Comparison of ENCODE assay signal across 17 mouse cellular contexts in genomic region chr4:58663628-58664205, GRCm38 (mm10).
DNase-seq lines count a peak whose midpoint lies in the region; ATAC-seq and TF ChIP-seq lines count a peak whose summit lies in the region.
"Had no signal": no experiment of that assay in that cellular context is flagged by ENCODE, and none has a peak within 500 bp of the region (broad histone marks: within the 10 kb centered on the region; RNA-seq: fewer than 3 reads in every experiment).

No protein-coding gene starts in this region.

- ATAC-seq in lung, embryonic 16.5 days (ENCODE audit: low read depth) = no peak
- 0 out of 2 replicates have a peak, but pooled peaks have one; percentile 42 for ATAC-seq in embryonic facial prominence, embryonic 11.5 days (replicated peaks; ENCODE audit: insufficient number of reproducible peaks, low FRiP score, low TSS enrichment, low read depth)
- ATAC-seq in limb, embryonic 14.5 days (ENCODE audit: low FRiP score, low read depth) = peak; percentile 62; the same call in 1 of the 2 replicates

- peak overlapping the region; percentile 14; the same call in 1 of the 2 replicates for H3K4me2 ChIP-seq in lung, embryonic 16.5 days (ENCODE audit: low read depth, low read length)
- no peak overlapping the region for H3K4me2 ChIP-seq in embryonic facial prominence, embryonic 11.5 days (ENCODE audit: low read depth, low read length)
- no peak overlapping the region for H3K4me2 ChIP-seq in limb, embryonic 14.5 days (replicated peaks; ENCODE audit: low read depth, low read length, severe bottlenecking)
- H3K4me2 ChIP-seq: heart, embryonic 12.5 days; hindbrain, embryonic 15.5 days had no signal

- TF ChIP-seq POLR2A in lung, adult 2 months (IDR thresholded peaks at IDR 0.05; ENCODE audit: borderline replicate concordance, extremely low read depth, low read depth, low read length) = no peak
- no peak for TF ChIP-seq POLR2A in limb, embryonic 14.5 days (IDR thresholded peaks at IDR 0.05; ENCODE audit: borderline replicate concordance, extremely low read depth, insufficient read depth, insufficient read length)

- no peak overlapping the region for H3K4me3 ChIP-seq in gastrocnemius, adult 2 months
- no peak overlapping the region for H3K4me3 ChIP-seq in lung, embryonic 16.5 days (ENCODE audit: low read length)
- H3K4me3 ChIP-seq in lung, adult 2 months (replicated peaks; ENCODE audit: extremely low read depth, low read depth, low read length) = no peak overlapping the region
- H3K4me3 ChIP-seq in embryonic facial prominence, embryonic 11.5 days (ENCODE audit: low read depth, low read length) = no peak overlapping the region
- no peak overlapping the region for H3K4me3 ChIP-seq in limb, embryonic 14.5 days (replicated peaks; ENCODE audit: low read length)
- H3K4me3 ChIP-seq: heart, embryonic 12.5 days; hindbrain, embryonic 15.5 days; left cerebral cortex, adult 2 months; myocyte had no signal

- TF ChIP-seq CTCF in gastrocnemius, adult 2 months (IDR thresholded peaks at IDR 0.05) = no peak
- no peak for TF ChIP-seq CTCF in lung, adult 2 months (IDR thresholded peaks at IDR 0.05; ENCODE audit: insufficient read depth, low read length)

- peaks cover 11% of the 10 kb centered on the region for H3K4me1 ChIP-seq in lung, embryonic 16.5 days (replicated peaks; ENCODE audit: control insufficient read depth, insufficient read depth, low read length)
- H3K4me1 ChIP-seq in lung, adult 2 months (ENCODE audit: control insufficient read depth, insufficient read depth, low read length) = no peaks in the 10 kb centered on the region
- H3K4me1 ChIP-seq in embryonic facial prominence, embryonic 11.5 days (ENCODE audit: control insufficient read depth, insufficient read depth, low read length) = no peaks in the 10 kb centered on the region; the same call in 1 of the 2 replicates
- peaks cover 36% of the 10 kb centered on the region for H3K4me1 ChIP-seq in limb, embryonic 14.5 days (ENCODE audit: control insufficient read depth, insufficient read depth, low read length)
- H3K4me1 ChIP-seq: hindbrain, embryonic 15.5 days had no signal

- H3K9ac ChIP-seq in lung, embryonic 16.5 days (ENCODE audit: low read length) = no peak overlapping the region
- H3K9ac ChIP-seq in embryonic facial prominence, embryonic 11.5 days (replicated peaks; ENCODE audit: low read length) = no peak overlapping the region
- H3K9ac ChIP-seq in limb, embryonic 14.5 days (ENCODE audit: low read depth, low read length, severe bottlenecking) = no peak overlapping the region
- H3K9ac ChIP-seq: heart, embryonic 12.5 days; hindbrain, embryonic 15.5 days; liver, embryonic 14.5 days had no signal

- peak overlapping the region; percentile 73 for H3K27ac ChIP-seq in gastrocnemius, adult 2 months
- no peak overlapping the region for H3K27ac ChIP-seq in lung, embryonic 16.5 days (ENCODE audit: low read length)
- H3K27ac ChIP-seq in embryonic facial prominence, embryonic 11.5 days (replicated peaks; ENCODE audit: low read depth, low read length) = peak overlapping the region; percentile 54; the same call in 1 of the 2 replicates
- no peak overlapping the region for H3K27ac ChIP-seq in limb, embryonic 14.5 days (replicated peaks; ENCODE audit: low read depth, low read length)
- H3K27ac ChIP-seq: hindbrain, embryonic 15.5 days; left cerebral cortex, adult 2 months; liver, embryonic 14.5 days had no signal

- intact Hi-C loops in gastrocnemius, adult 2 months (cut with DNase I) = no loop called here

- H3K9me3 ChIP-seq in lung, embryonic 16.5 days (ENCODE audit: control insufficient read depth, low read length) = no peaks in the 10 kb centered on the region
- H3K9me3 ChIP-seq in embryonic facial prominence, embryonic 11.5 days (replicated peaks; ENCODE audit: control insufficient read depth, low read length) = no peaks in the 10 kb centered on the region
- no peaks in the 10 kb centered on the region for H3K9me3 ChIP-seq in limb, embryonic 14.5 days (ENCODE audit: control insufficient read depth, low read length)
- H3K9me3 ChIP-seq: heart, embryonic 12.5 days; hindbrain, embryonic 15.5 days had no signal

- no peaks in the 10 kb centered on the region for H3K36me3 ChIP-seq in lung, embryonic 16.5 days (ENCODE audit: control insufficient read depth, insufficient read depth, low read length)
- H3K36me3 ChIP-seq in embryonic facial prominence, embryonic 11.5 days (replicated peaks; ENCODE audit: control insufficient read depth, insufficient read depth, low read depth, low read length) = no peaks in the 10 kb centered on the region
- H3K36me3 ChIP-seq in limb, embryonic 14.5 days (ENCODE audit: control insufficient read depth, insufficient read depth, low read length) = no peaks in the 10 kb centered on the region
- H3K36me3 ChIP-seq: heart, embryonic 12.5 days; hindbrain, embryonic 15.5 days had no signal

- 33% methylated on average over 6 of the region's 6 CpGs for WGBS in lung, embryonic 16.5 days
- 42% methylated on average over 6 of the region's 6 CpGs for WGBS in lung, adult 2 months
- WGBS in embryonic facial prominence, embryonic 11.5 days = 28% methylated on average over 6 of the region's 6 CpGs
- 21% methylated on average over 6 of the region's 6 CpGs for WGBS in limb, embryonic 14.5 days

- peak; percentile 37 for DNase-seq in gastrocnemius, adult 2 months
- no peak for DNase-seq in gastrocnemius, postnatal 4 days (ENCODE audit: low spot score in 2 of 2)
- no peak for DNase-seq in lung, adult 2 months
- peak; percentile 92 for DNase-seq in embryonic facial prominence, embryonic 11.5 days (ENCODE audit: low spot score)
- DNase-seq in limb, embryonic 14.5 days (ENCODE audit: low spot score) = peak; percentile 69
- no peak for DNase-seq in layer of hippocampus, adult 9-10 months (ENCODE audit: low spot score)
- DNase-seq in thymus, postnatal 36 days = no peak
- DNase-seq: cerebellum, postnatal 14 days; kidney, postnatal 10 days; right cerebral cortex, postnatal 25 days; thymus, postnatal 4 days had no signal

- no peaks in the 10 kb centered on the region for H3K27me3 ChIP-seq in lung, embryonic 16.5 days (ENCODE audit: control insufficient read depth, insufficient read depth, low read depth, low read length)
- H3K27me3 ChIP-seq in embryonic facial prominence, embryonic 11.5 days (ENCODE audit: control insufficient read depth, insufficient read depth, low read length) = no peaks in the 10 kb centered on the region
- no peaks in the 10 kb centered on the region for H3K27me3 ChIP-seq in limb, embryonic 14.5 days (ENCODE audit: control insufficient read depth, insufficient read depth, low read length)
- H3K27me3 ChIP-seq: heart, embryonic 12.5 days; hindbrain, embryonic 15.5 days had no signal

Comparison
In these comparisons a context has a peak if more than half of its experiments do, and no peak if none do; other contexts are left out.
1. DNase-seq: peak in gastrocnemius, adult 2 months (single experiment), embryonic facial prominence, embryonic 11.5 days (single experiment) and limb, embryonic 14.5 days (single experiment); none in gastrocnemius, postnatal 4 days (0 of 2), lung, adult 2 months (single experiment), layer of hippocampus, adult 9-10 months (single experiment) and thymus, postnatal 36 days (0 of 2).
2. H3K27ac ChIP-seq: peak in gastrocnemius, adult 2 months (single experiment) and embryonic facial prominence, embryonic 11.5 days (single experiment); none in lung, embryonic 16.5 days (single experiment) and limb, embryonic 14.5 days (single experiment).